Mouse (Mus musculus) kidney, embryonic 14.5 days (tissue): ENCODE data around the gene Col26a1. TPM values are rescaled to one million over a fixed set of nuclear protein-coding genes. Genes with fewer than 3 reads are reported as not detected.
A peak's percentile ranks its signal among the peaks of the same experiment; 100 is the strongest.

Experiments used
- ATAC-seq: fragments of 200-750 bp; cut with Nextera tagmentation; 2 replicates; pipeline ENCODE4 v1.8.0; 2017; ENCODE audit warnings: moderate number of reproducible peaks, mild to moderate bottlenecking, moderate TSS enrichment, moderate library complexity; ENCODE audit not compliant: low FRiP score, low TSS enrichment
- H3K27ac ChIP-seq: fragments of 300-500 bp; sonication (generic); 2 replicates; pipeline ENCODE4 v1.5.1; 2014; ENCODE audit warnings: low read depth, mild to moderate bottlenecking, low read length, moderate library complexity, mixed read lengths
- H3K27me3 ChIP-seq: fragments of 300-500 bp; sonication (generic); 2 replicates; pipeline ENCODE4 v1.6.1; 2014; ENCODE audit warnings: mild to moderate bottlenecking, low read length; ENCODE audit not compliant: control insufficient read depth, insufficient read depth
- H3K36me3 ChIP-seq: fragments of 300-500 bp; sonication (generic); 2 replicates; pipeline ENCODE4 v1.6.1; 2014; ENCODE audit warnings: low read length, mixed read lengths; ENCODE audit not compliant: control insufficient read depth, insufficient read depth
- H3K4me1 ChIP-seq: fragments of 300-500 bp; sonication (generic); 2 replicates; pipeline ENCODE4 v1.6.1; 2014; ENCODE audit warnings: low read length, mixed read lengths; ENCODE audit not compliant: control insufficient read depth, insufficient read depth
- H3K4me2 ChIP-seq: fragments of 300-500 bp; sonication (generic); replicated peaks from 2 replicates; pipeline ENCODE4 v1.6.1; 2014; ENCODE audit warnings: low read depth, mild to moderate bottlenecking, low read length
- H3K4me3 ChIP-seq: fragments of 300-500 bp; sonication (generic); 2 replicates; pipeline ENCODE4 v1.5.1; 2014; ENCODE audit warnings: mild to moderate bottlenecking, low read length
- H3K9ac ChIP-seq: fragments of 300-500 bp; sonication (generic); 2 replicates; pipeline ENCODE4 v1.6.1; 2014; ENCODE audit warnings: low read depth, mild to moderate bottlenecking, low read length, moderate library complexity
- H3K9me3 ChIP-seq: fragments of 300-500 bp; sonication (generic); 2 replicates; pipeline ENCODE4 v1.6.1; 2016; ENCODE audit warnings: low read length; ENCODE audit not compliant: control insufficient read depth
- WGBS: fragments of 180-500 bp; shearing (Covaris S2); extraction: QIAGEN DNeasy Blood & Tissue Kit; methylation state at CpG from one replicate; pipeline ENCODE4 v1.1.7; 2014; 5-methylcytosine and 5-hydroxymethylcytosine counted together
- polyA plus RNA-seq: library from polyadenylated mRNA; unstranded; fragments of >200 nt; fragmentation: Nextera tagmentation; extraction: Ambion mirVana; gene quantifications from 2 replicates; pipeline ENCODE4 v1.2.1, GENCODE M21; 2014

Col26a1 gene
- polyA plus RNA-seq, 1 experiment from 2014 or later: 44.0 TPM

GRCm38 (mm10) chr5:136833053-136833452 lies 50.0 kb downstream of the Col26a1 start:
- Histone ChIP-seq H3K36me3 (peaks cover 16% of the 10 kb centered on the region; the same call in 1 of the 2 replicates), H3K9me3 (no peaks in the 10 kb centered on the region), H3K4me3 (no peak overlapping the region), H3K4me1 (no peaks in the 10 kb centered on the region), H3K27ac (no peak overlapping the region), H3K27me3 (no peaks in the 10 kb centered on the region), H3K9ac (no peak overlapping the region), H3K4me2 (no peak overlapping the region)
- no peak for ATAC-seq
- 85% methylated on average over 3 of the region's 3 CpGs for WGBS

GRCm38 (mm10) chr5:136830156-136830555 lies 52.9 kb downstream of the Col26a1 start:
- H3K27ac ChIP-seq: no peak overlapping the region
- H3K27me3 ChIP-seq: no peaks in the 10 kb centered on the region
- no peak overlapping the region for H3K4me3 ChIP-seq
- no peak overlapping the region for H3K4me2 ChIP-seq
- H3K9me3 ChIP-seq: no peaks in the 10 kb centered on the region
- H3K9ac ChIP-seq: no peak overlapping the region
- 71% methylated on average over 3 of the region's 3 CpGs for WGBS
- ATAC-seq: no peak
- H3K4me1 ChIP-seq: no peaks in the 10 kb centered on the region
- peaks cover 6% of the 10 kb centered on the region; the same call in 1 of the 2 replicates for H3K36me3 ChIP-seq

- Histone ChIP-seq H3K4me1 (no peaks in the 10 kb centered on the region), H3K27ac (no peak overlapping the region), H3K27me3 (no peaks in the 10 kb centered on the region), H3K9me3 (0 out of 2 replicates have a peak, but pooled peaks cover 4% of the 10 kb centered on the region), H3K4me2 (no peak overlapping the region), H3K4me3 (no peak overlapping the region), H3K9ac (no peak overlapping the region), H3K36me3 (peaks cover 8% of the 10 kb centered on the region; the same call in 1 of the 2 replicates)
- ATAC-seq: no peak
- 84% methylated on average over 8 of the region's 8 CpGs for WGBS
Measured at GRCm38 (mm10) chr5:136821971-136822370, 61.0 kb downstream of the Col26a1 start.

GRCm38 (mm10) chr5:136820911-136821310 lies 62.1 kb downstream of the Col26a1 start:
- Histone ChIP-seq H3K36me3 (peaks cover 8% of the 10 kb centered on the region; the same call in 1 of the 2 replicates), H3K9ac (no peak overlapping the region), H3K9me3 (0 out of 2 replicates have a peak, but pooled peaks cover 4% of the 10 kb centered on the region), H3K4me1 (no peaks in the 10 kb centered on the region), H3K4me3 (no peak overlapping the region), H3K4me2 (no peak overlapping the region), H3K27ac (no peak overlapping the region), H3K27me3 (no peaks in the 10 kb centered on the region)
- ATAC-seq: no peak
- WGBS: 89% methylated on average over 2 of the region's 2 CpGs

GRCm38 (mm10) chr5:136819686-136820085 lies 63.3 kb downstream of the Col26a1 start:
- 58% methylated on average over 11 of the region's 11 CpGs for WGBS
- Histone ChIP-seq H3K9ac (no peak overlapping the region), H3K9me3 (peaks cover 10% of the 10 kb centered on the region; the same call in 1 of the 2 replicates), H3K27me3 (no peaks in the 10 kb centered on the region), H3K4me2 (no peak overlapping the region), H3K36me3 (peaks cover 8% of the 10 kb centered on the region; the same call in 1 of the 2 replicates), H3K4me1 (no peaks in the 10 kb centered on the region), H3K4me3 (no peak overlapping the region), H3K27ac (no peak overlapping the region)
- no peak for ATAC-seq

- Histone ChIP-seq H3K9me3 (peaks cover 7% of the 10 kb centered on the region; the same call in 1 of the 2 replicates), H3K4me3 (peak overlapping the region; percentile 15; the same call in 1 of the 2 replicates), H3K4me2 (peak overlapping the region; percentile 24; the same call in 1 of the 2 replicates), H3K27me3 (no peaks in the 10 kb centered on the region), H3K9ac (no peak overlapping the region; the same call in 1 of the 2 replicates), H3K27ac (peak overlapping the region; percentile 38; the same call in 1 of the 2 replicates), H3K4me1 (peaks cover 9% of the 10 kb centered on the region), H3K36me3 (no peaks in the 10 kb centered on the region)
- WGBS: 51% methylated on average over 30 of the region's 30 CpGs
- 0 out of 2 replicates have a peak, but pooled peaks have one; percentile 51 for ATAC-seq
Measured at GRCm38 (mm10) chr5:136810539-136811374, 72.3 kb downstream of the Col26a1 start.

- Histone ChIP-seq H3K4me1 (peaks cover 38% of the 10 kb centered on the region), H3K9ac (no peak overlapping the region), H3K4me2 (no peak overlapping the region), H3K27ac (no peak overlapping the region), H3K36me3 (no peaks in the 10 kb centered on the region), H3K27me3 (no peaks in the 10 kb centered on the region), H3K4me3 (no peak overlapping the region), H3K9me3 (no peaks in the 10 kb centered on the region)
- no peak for ATAC-seq
- 52% methylated on average over 16 of the region's 16 CpGs for WGBS
Measured at GRCm38 (mm10) chr5:136806379-136807056, 76.5 kb downstream of the Col26a1 start.

- no peak overlapping the region for H3K4me3 ChIP-seq
- H3K27me3 ChIP-seq: no peaks in the 10 kb centered on the region
- H3K36me3 ChIP-seq: no peaks in the 10 kb centered on the region
- H3K27ac ChIP-seq: peak overlapping the region; percentile 14; the same call in 1 of the 2 replicates
- no peak for ATAC-seq
- H3K9ac ChIP-seq: no peak overlapping the region
- peaks cover 38% of the 10 kb centered on the region for H3K4me1 ChIP-seq
- H3K9me3 ChIP-seq: no peaks in the 10 kb centered on the region
- WGBS: 38% methylated on average over 6 of the region's 6 CpGs
- no peak overlapping the region for H3K4me2 ChIP-seq
Measured at GRCm38 (mm10) chr5:136805019-136805418, 78.0 kb downstream of the Col26a1 start.
